Mouse (Mus musculus) E14TG2a.4 (cell line): ENCODE results near the gene Trmt11.
"Not testable (repeated sequence)": the region's sequence is repeated elsewhere in the genome, so short reads cannot be mapped to it uniquely, and the experiment has no call there.

ENCODE experiments used
- H3K27me3 ChIP-seq: 2 replicates; pipeline ENCODE4 v1.6.1; 2014; ENCODE audit warnings: low read length, control low read depth; ENCODE audit not compliant: insufficient read depth
- H3K36me3 ChIP-seq: 2 replicates; pipeline ENCODE4 v1.6.1; 2014; ENCODE audit warnings: low read length, control low read depth; ENCODE audit not compliant: insufficient read depth
- H3K4me1 ChIP-seq: replicated peaks from 2 replicates; pipeline ENCODE4 v1.6.1; 2014; ENCODE audit warnings: low read depth, low read length, control low read depth
- H3K4me3 ChIP-seq: replicated peaks from 2 replicates; pipeline ENCODE4 v1.5.1; 2014; ENCODE audit warnings: mild to moderate bottlenecking, low read length
- H3K9me3 ChIP-seq: 2 replicates; pipeline ENCODE4 v1.6.1; 2014; ENCODE audit warnings: low read length, control low read depth
- CTCF ChIP-seq: conservative IDR thresholded peaks from 2 replicates; pipeline ENCODE4 v1.5.1; 2014; ENCODE audit warnings: low read length
- NANOG ChIP-seq: IDR thresholded peaks from 2 replicates; pipeline ENCODE4 v1.6.1; 2014; ENCODE audit warnings: borderline replicate concordance, low read length, mixed read lengths
- POU5F1 ChIP-seq: IDR thresholded peaks from 2 replicates; pipeline ENCODE4 v1.6.1; 2014; ENCODE audit warnings: low read length, borderline replicate concordance

The Trmt11 gene

DNA sequence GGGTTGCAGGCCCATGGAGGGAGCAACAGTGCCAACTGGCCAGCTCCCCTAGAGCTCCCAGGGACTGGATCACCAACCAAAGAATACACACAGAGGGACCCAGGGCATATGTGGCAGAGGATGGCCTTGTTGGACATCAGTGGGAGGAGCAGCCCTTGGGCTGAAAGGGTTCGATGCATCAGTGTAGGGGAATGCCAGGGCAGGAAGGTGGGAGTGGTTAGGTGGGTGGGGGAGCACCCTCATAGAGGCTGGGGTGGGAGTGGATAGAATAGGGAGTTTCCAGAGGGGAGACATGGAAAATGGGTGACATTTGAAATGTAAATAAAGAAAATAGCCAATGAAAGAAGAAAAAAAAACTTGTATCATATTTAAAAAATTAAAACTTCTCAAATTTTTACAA is 97.8 kb downstream of the Trmt11 start:
- H3K4me3 ChIP-seq: no peak overlapping the region
- TF ChIP-seq POU5F1: no peak
- TF ChIP-seq CTCF: no peak
- no peak for TF ChIP-seq NANOG
- H3K9me3 ChIP-seq: peaks cover 47% of the 10 kb centered on the region
- no peaks in the 10 kb centered on the region for H3K27me3 ChIP-seq
- H3K4me1 ChIP-seq: no peaks in the 10 kb centered on the region
- H3K36me3 ChIP-seq: no peaks in the 10 kb centered on the region

DNA sequence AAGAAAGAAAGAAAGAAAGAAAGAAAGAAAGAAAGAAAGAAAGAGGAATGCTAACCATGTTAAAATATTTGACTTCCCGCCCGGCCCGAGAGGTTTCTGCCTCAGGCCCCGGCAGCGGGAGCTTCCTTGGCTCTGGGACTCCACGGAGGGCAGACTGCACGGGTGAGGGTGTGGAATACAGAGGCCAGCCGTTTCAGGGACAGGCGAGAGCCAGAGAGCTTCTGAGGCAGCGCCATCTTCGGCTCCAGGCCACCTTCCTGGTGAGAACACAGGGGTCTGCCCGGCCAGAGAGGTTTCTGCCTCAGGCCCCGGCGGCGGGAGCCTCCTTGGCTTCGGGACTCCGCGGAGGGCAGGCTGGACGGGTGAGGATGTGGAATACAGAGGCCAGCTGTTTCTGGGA is 102.3 kb downstream of the Trmt11 start:
- H3K4me1 ChIP-seq, H3K36me3 ChIP-seq, H3K27me3 ChIP-seq, H3K4me3 ChIP-seq: not testable (repeated sequence)
- H3K9me3 ChIP-seq: peaks cover 51% of the 10 kb centered on the region
